Mouse (Mus musculus): Measurements from ENCODE around the gene Wdr53. TPM values are rescaled to one million over a fixed set of nuclear protein-coding genes. Genes with fewer than 3 reads are reported as not detected.
A peak's percentile ranks its signal among the peaks of the same experiment; 100 is the strongest.

The Wdr53 gene
- total RNA-seq (2021): 13.9 and 16.7 TPM in 2 replicates
- long read RNA-seq, experiment 1, transcript Wdr53-203 (3 exons, 832 nt): major isoform, 8 of 17 reads
- long read RNA-seq, experiment 1, partial matches to known transcripts: 4 of 17 reads
- long read RNA-seq, experiment 1, other reads (novel, unspliced or antisense): 3 of 17 reads
- long read RNA-seq, experiment 2, transcript Wdr53-203 (3 exons, 832 nt): major isoform, 6 of 11 reads
- long read RNA-seq, experiment 2, partial matches to known transcripts: 1 of 11 reads
- long read RNA-seq, experiment 2, other reads (novel, unspliced or antisense): 2 of 11 reads

GRCm38 (mm10) chr16:32246952-32247370 lies at the start of gene Wdr53, which contains the start of gene Fbxo45:
TSS of gene Wdr53 (plus strand) at chr16:32247227.
TSS of gene Fbxo45 (minus strand) at chr16:32247158.
- peak; percentile 99 for DNase-seq

DNA sequence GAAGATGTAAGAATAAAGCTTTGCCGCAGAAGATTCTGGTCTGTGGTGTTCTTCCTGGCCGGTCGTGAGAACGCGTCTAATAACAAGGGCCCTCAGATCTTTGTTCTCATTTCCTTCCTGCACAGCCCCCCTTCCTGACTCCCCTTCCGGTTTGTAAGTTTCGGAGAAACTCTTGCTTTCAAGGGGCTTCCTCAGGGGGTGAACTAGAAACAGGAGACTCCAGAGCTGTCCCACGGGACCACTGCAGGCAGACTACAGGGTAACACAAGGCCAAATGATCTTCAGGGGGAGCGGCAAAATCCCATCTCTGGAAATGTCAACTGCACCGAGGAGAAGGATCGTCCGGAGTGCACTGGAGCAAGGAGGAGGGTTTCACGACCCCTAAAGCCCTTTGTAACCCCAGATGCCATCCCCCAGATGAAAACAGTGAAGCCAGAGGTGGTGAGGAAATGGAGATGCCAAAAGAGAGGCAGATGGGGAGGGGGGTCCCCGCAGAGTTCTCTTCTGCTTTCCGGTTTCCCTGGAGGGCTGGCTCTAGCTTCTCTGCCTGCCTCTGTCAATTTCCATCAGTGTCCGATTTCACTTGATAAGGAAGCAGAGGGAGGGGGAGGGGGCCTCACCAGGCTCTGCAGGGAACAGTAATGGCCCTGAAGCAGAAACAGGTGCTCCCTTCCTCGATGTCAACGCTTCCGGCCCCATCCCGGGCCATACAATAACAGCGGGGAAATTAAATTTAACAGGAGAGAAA lies 46.6 kb upstream of the Wdr53 start:
- DNase-seq: peak; percentile 69

DNA sequence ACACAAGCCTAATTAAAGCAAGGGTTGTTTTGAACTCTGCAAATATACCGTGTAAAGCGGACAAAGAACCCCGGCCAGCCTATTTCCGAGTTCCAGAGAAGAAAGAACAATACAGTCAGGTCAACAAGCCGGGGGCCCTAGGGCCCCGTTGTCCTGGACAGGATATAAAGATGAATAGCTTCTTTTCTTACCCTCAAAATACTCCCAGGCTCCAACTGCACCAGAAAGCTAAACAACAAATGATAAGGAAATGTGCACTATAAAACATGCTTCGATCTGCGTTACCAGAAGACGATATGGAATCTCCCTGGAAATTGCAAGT lies 46.1 kb upstream of the Wdr53 start:
- DNase-seq: no peak

GRCm38 (mm10) chr16:32202681-32203080 lies 44.3 kb upstream of the Wdr53 start:
- DNase-seq: peak; percentile 87

DNA sequence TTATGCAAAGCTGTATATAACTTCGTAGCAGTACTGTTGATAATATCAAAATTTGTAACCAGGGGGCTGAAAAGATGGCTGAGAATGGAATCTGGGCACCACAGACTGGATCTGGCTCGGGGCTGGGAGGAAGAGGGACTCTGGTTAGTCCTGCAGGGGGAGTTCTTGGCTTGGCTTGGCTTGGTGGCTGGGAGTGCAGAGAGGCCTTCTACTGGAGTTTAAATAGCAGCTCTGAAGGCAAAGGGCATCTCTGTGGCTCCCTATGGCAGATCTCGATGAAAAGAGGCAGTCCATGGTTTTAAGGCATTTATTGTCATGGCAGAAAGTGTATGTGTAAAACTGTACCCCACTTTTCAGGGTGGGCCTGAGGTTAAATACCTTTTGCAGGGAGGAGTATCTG lies 42.1 kb upstream of the Wdr53 start:
- peak; percentile 58 for DNase-seq

DNA sequence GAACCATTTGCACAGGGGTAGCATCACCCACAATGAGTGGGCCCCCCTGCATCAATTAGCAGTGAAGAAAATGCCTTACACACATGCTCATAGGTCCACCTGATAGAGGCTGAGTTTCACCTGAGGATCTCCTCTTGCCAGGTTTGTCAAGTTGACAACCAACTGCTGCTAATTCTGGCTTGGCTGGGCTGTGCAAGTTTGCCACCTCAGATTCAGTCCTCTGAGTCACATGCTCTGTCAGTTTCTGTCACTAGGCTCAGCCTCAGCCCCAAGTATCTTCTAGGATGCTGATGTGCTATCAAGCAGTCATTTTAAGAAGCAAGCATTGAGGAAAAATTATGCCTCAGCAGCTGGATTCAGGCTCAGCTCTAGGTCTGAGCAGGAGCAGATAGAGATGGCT lies 32.9 kb upstream of the Wdr53 start:
- DNase-seq: no peak

DNA sequence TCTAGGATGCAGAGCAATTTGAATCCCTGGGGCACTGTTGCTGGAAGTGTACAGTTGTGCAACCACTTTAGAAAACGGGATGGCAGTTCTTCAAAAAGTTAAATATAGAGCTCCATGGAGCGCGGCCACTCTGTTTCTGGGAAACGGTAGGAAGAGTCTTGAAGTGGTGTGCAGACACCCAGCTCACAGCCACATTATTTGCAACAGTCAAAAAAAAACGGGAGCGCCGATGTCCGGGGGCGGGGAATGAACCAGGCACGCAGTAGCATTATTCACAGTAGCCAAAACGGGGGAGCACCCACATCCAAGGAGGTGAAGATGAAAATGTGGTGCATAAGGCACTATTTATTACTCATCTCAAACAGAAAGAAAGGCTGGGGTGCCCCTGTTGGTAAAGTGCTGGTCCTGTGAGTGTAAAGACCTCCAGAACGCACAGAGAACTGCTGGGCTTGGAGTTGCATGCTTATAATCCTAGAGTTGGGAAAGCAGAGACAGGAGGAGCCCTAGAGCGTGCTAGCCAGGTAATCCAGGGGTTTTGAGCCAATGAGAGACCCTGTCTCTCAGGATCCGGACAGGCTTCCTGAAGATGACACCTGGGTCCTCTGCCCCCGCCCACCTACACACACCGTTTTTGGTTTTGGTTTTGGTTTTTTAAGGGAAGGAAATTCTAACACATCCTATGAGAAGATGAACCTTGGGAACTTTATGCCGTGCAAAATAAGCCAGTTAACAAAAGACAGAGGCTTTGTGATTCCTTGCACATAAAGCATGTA lies 32.0 kb upstream of the Wdr53 start:
- DNase-seq: no peak

- no peak for DNase-seq
Measured at GRCm38 (mm10) chr16:32221803-32222202, 25.2 kb upstream of the Wdr53 start.

DNA sequence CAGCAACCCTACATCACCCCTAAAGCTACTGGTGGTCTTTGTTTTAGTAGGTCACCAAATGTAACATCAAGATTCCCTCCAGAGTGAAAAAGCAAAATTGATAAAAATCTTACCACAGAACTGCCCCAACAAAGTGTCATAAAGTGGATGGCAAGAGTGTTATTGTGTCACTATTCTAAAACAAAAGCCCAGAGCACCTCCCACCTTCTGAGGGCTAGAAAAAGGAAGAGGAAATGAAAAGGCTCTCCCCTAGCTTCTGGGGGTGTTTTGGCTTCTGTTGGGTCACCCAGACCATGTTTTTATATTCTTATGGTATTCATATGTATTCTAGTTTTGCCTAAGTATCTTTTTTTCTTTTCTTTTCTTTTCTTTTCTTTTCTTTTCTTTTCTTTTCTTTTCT lies 24.6 kb upstream of the Wdr53 start:
- DNase-seq: no peak

GRCm38 (mm10) chr16:32232050-32232449 lies 15.0 kb upstream of the Wdr53 start:
- peak; percentile 78 for DNase-seq

GRCm38 (mm10) chr16:32237930-32238680 lies 8.9 kb upstream of the Wdr53 start:
- DNase-seq: peak; percentile 57

DNA sequence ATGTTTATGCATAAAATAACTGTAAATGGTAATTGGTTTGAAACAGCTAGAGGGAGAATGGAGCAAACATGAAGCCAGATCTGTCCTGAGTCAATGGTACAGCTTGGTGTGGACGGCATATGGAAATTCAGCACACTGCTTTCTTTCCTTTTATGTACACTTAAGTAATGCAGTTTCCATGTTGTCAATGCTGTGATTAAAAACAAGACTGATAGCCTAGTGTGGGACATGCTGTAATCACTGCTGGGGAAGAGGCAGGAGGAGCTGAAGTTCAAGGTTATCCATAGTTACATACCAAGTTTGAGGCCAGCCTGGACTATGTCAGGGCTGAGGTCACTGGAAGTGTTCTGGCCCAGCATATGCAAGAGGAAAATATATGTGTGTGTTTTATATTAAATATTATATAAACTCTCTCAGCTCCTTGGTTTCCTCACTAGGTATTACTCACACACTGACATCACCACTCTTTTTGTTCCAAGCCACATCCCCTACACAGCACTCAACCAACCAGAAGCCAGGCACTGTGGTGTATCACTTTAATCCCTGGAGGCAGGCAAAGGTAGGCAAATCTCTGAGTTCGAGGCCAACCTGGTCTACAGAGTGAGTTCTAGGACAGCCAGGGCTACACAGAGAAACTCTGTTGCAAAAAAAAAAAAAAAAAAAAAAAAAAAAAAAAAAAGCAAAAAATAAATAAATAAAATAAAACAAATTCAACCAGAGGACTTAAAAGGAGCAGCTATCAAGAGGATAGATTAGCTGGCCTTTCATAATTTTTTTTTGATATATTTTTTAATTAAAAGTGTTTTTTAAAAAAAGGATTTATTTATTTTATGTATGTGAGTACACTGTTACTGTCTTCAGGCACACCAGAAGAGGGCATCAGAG lies 7.4 kb upstream of the Wdr53 start:
- peak; percentile 29 for DNase-seq

GRCm38 (mm10) chr16:32243901-32244300 lies 3.1 kb upstream of the Wdr53 start:
- no peak for DNase-seq

- peak; percentile 76 for DNase-seq
Measured at GRCm38 (mm10) chr16:32246351-32246791, 656 bp upstream of the Wdr53 start.

- DNase-seq: peak; percentile 29
Measured at GRCm38 (mm10) chr16:32264225-32264624, 17.2 kb downstream of the Wdr53 start.

GRCm38 (mm10) chr16:32271291-32271690 lies 24.3 kb downstream of the Wdr53 start, which contains the start of gene Smco1:
TSS of gene Smco1 (plus strand) at chr16:32271468.
- DNase-seq: no peak

GRCm38 (mm10) chr16:32273338-32273737 lies 26.3 kb downstream of the Wdr53 start:
- DNase-seq: peak; percentile 27

GRCm38 (mm10) chr16:32275041-32275440 lies 28.0 kb downstream of the Wdr53 start:
- no peak for DNase-seq

GRCm38 (mm10) chr16:32275830-32276229 lies 28.8 kb downstream of the Wdr53 start:
- no peak for DNase-seq

DNA sequence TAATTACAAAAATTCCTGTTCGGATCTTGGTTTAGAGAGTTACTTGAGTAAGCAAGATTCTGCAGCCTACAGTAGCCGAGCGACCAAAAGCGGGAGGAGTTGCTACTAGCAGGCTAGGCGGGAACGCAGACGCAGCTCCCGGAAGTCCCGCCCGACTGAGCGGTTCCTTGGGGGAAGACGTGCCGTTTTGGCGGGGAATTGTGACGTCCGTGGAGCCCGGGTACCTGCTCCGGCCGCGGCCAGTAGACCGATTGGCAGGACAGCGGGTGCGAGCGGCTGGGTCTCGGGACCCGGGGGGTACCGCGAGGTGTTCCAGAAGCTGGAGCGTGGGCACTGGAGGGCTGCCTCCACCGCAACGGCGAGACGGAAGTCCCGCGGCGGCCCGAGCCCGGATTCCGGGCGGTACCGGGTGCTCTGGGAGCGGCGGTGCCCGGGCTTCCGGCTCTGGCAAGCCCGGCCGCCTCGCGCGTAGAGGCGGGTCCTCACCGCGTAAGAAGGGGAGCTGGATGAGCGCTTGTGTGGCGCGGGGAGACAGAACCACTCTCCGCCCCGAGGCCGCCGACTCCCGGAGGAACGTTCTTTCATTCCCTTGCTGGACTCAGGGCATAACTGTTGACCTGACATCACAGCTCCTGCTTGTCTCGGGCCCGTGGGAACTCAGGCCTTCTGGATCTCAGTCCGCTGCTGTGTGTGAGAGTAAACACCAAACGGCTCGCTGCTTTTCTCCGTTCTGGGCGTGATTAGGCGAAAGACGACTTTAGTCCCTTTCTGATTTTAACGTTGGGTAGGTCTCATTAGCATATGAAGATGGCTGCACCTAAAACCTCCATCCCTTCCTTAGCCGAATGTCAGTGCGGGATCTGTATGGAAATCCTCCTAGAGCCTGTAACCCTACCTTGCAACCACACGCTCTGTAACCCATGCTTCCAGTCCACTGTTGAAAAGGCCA lies 30.6 kb downstream of the Wdr53 start, which contains the start of gene Rnf168:
TSS of gene Rnf168 (plus strand) at position 152 of the 949 bp plus-strand sequence.
- peak; percentile 95 for DNase-seq

Data from adrenal gland, postnatal 14 days (tissue).